Mouse (Mus musculus) limb, embryonic 13.5 days (tissue): ENCODE data around the gene Ryr3. TPM values are rescaled to one million over a fixed set of nuclear protein-coding genes. Genes with fewer than 3 reads are reported as not detected.
"Not testable (repeated sequence)": the region's sequence is repeated elsewhere in the genome, so short reads cannot be mapped to it uniquely, and the experiment has no call there.

Experiments used
- ATAC-seq: fragments of 200-750 bp; cut with Nextera tagmentation; 2 replicates; pipeline ENCODE4 v1.8.0; 2017; ENCODE audit warnings: low read depth, moderate number of reproducible peaks, moderate TSS enrichment; ENCODE audit not compliant: low FRiP score
- H3K27ac ChIP-seq: fragments of 300-500 bp; sonication (generic); 2 replicates; pipeline ENCODE4 v1.5.1; 2015; ENCODE audit warnings: inconsistent platforms, mild to moderate bottlenecking, moderate library complexity
- H3K27me3 ChIP-seq: fragments of 300-500 bp; sonication (generic); 2 replicates; pipeline ENCODE4 v1.6.1; 2015; ENCODE audit warnings: mild to moderate bottlenecking, inconsistent platforms
- H3K36me3 ChIP-seq: fragments of 300-500 bp; sonication (generic); 2 replicates; pipeline ENCODE4 v1.6.1; 2015; ENCODE audit warnings: inconsistent platforms, mild to moderate bottlenecking, moderate library complexity
- H3K4me1 ChIP-seq: fragments of 300-500 bp; sonication (generic); 2 replicates; pipeline ENCODE4 v1.6.1; 2015; ENCODE audit warnings: inconsistent platforms
- H3K4me2 ChIP-seq: fragments of 300-500 bp; sonication (generic); replicated peaks from 2 replicates; pipeline ENCODE4 v1.6.1; 2015; ENCODE audit warnings: inconsistent platforms, mild to moderate bottlenecking, moderate library complexity
- H3K4me3 ChIP-seq: fragments of 300-500 bp; sonication (generic); 2 replicates; pipeline ENCODE4 v1.5.1; 2015; ENCODE audit warnings: moderate library complexity, mild to moderate bottlenecking, inconsistent platforms
- H3K9ac ChIP-seq: fragments of 300-500 bp; sonication (generic); 2 replicates; pipeline ENCODE4 v1.6.1; 2015; ENCODE audit warnings: mild to moderate bottlenecking, inconsistent platforms
- H3K9me3 ChIP-seq: fragments of 300-500 bp; sonication (generic); 2 replicates; pipeline ENCODE4 v1.6.1; 2016; ENCODE audit warnings: inconsistent platforms
- WGBS: fragments of 180-500 bp; shearing (Covaris S2); methylation state at CpG from one replicate; pipeline ENCODE4 v1.1.7; 2015; 5-methylcytosine and 5-hydroxymethylcytosine counted together
- polyA plus RNA-seq: library from polyadenylated mRNA; unstranded; fragments of >200 nt; fragmentation: Nextera tagmentation; extraction: Ambion mirVana; gene quantifications from 2 replicates; pipeline ENCODE4 v1.2.1, GENCODE M21; 2015

Gene Ryr3
- polyA plus RNA-seq, 1 experiment from 2014 or later = 0.98 TPM

DNA sequence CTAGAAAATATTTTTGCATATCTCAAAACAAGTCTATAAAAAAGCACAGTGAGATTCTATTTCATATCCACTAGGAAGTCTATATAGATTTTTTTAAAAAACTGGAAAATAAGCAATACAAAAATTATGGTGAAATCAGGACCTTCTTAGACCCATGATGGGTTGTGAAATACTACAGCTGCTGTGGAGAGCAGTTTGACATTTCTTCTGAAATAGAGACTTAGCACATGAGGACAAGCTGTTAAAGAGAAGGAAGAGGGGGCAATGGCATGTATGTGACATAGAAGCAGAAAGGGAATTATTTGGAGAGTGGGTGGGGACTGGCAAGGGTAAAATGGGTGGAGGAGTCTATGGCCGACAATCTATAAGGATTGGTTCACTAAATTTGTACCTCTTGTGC lies 124.1 kb downstream of the Ryr3 start:
- Histone ChIP-seq H3K4me3 (no peak overlapping the region), H3K27ac (no peak overlapping the region), H3K4me1 (no peaks in the 10 kb centered on the region), H3K27me3 (no peaks in the 10 kb centered on the region), H3K9me3 (no peaks in the 10 kb centered on the region), H3K4me2 (no peak overlapping the region), H3K36me3 (no peaks in the 10 kb centered on the region), H3K9ac (no peak overlapping the region)
- 82% methylated on average over 1 of the region's 1 CpGs for WGBS
- ATAC-seq = no peak

DNA sequence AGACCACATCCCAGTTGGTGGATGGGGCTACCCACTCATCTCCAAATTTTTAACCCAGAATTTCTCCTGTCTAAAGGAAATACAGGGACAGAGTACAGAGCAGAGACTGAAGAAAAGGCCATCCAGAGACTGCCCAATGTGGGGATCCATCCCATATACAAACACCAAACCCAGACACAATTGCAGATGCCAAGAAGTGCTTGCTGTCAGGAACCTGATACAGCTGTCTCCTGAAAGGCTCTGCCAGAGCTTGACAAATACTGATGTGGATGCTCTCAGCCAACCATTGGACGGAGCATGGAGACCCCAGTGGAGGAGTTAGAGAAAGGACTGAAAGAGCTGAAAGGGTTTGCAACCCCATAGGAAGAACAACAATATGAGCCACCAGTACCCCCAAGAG lies 125.6 kb downstream of the Ryr3 start:
- H3K4me2 ChIP-seq, H3K9me3 ChIP-seq, H3K9ac ChIP-seq, H3K4me3 ChIP-seq, H3K27me3 ChIP-seq, ATAC-seq, H3K27ac ChIP-seq, H3K4me1 ChIP-seq, H3K36me3 ChIP-seq: not testable (repeated sequence)
- WGBS = 89% methylated on average over 1 of the region's 1 CpGs

DNA sequence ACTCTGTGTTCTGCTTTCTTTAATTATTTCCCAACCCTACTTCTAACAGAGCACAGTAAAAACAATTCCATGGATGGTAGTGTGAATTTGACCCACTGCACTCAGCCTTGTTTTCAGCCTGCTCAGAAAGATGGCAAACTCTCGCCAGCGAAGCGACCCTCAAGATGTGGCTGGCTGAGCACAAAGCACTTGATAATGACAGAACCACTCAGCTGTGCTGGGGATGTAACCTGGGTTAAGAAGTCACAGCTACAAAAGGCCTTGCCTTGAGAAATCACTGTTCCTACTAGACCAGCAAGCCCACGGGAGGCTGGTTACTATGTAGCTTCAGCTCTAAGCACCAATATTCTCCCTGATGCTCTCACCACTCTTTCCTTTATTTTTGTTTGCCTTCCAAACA lies 140.5 kb downstream of the Ryr3 start:
- Histone ChIP-seq H3K9me3 (no peaks in the 10 kb centered on the region), H3K9ac (no peak overlapping the region), H3K4me2 (no peak overlapping the region), H3K36me3 (no peaks in the 10 kb centered on the region), H3K4me3 (no peak overlapping the region), H3K27ac (no peak overlapping the region), H3K4me1 (no peaks in the 10 kb centered on the region), H3K27me3 (no peaks in the 10 kb centered on the region)
- no peak for ATAC-seq
- WGBS = 87% methylated on average over 4 of the region's 4 CpGs

DNA sequence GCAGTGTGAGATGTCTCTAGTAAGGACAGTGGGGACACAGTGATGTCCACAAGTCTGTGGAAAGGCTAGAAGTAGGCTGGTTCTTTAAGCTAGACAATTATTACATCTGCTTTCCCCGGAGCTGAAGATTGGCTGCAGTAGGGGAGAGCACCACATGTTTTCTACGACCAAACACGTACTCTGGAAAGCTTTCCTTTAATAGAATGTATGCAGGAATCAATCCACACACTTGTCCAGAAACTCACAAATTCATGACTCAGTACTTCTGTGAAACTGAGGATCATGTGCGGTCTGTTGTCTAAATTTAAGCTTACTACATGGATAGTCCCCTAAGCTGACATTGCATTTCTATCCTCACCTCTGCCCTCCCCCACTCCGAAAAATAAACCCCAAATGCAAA lies 157.5 kb downstream of the Ryr3 start:
- no peaks in the 10 kb centered on the region for H3K36me3 ChIP-seq
- H3K4me3 ChIP-seq = no peak overlapping the region
- no peak overlapping the region for H3K9ac ChIP-seq
- no peak overlapping the region for H3K27ac ChIP-seq
- no peak for ATAC-seq
- H3K9me3 ChIP-seq = no peaks in the 10 kb centered on the region
- no peaks in the 10 kb centered on the region for H3K27me3 ChIP-seq
- H3K4me2 ChIP-seq = no peak overlapping the region
- H3K4me1 ChIP-seq = no peaks in the 10 kb centered on the region
- 72% methylated on average over 5 of the region's 5 CpGs for WGBS

DNA sequence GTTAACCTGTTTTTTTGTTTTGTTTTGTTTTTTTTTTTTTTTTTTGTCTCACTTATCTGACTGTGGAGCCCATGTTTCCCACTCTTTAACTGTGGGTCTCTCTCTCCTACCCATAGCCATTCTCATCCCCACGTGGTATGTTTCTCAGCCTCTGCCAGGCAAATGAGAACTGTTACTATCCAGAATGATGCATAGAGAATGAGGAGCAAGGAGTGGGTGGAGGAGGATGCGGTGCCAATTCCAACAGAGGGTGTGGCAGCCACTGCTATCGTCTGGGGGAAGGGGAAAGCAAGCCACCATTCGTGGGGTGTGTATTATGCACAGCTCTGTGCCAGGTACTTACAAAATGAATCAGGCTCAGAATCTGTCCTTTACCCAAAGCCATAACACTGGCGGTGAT lies 158.0 kb downstream of the Ryr3 start:
- H3K9ac ChIP-seq = no peak overlapping the region
- no peak for ATAC-seq
- H3K4me1 ChIP-seq = no peaks in the 10 kb centered on the region
- H3K9me3 ChIP-seq = no peaks in the 10 kb centered on the region
- no peaks in the 10 kb centered on the region for H3K36me3 ChIP-seq
- 63% methylated on average over 5 of the region's 5 CpGs for WGBS
- no peak overlapping the region for H3K27ac ChIP-seq
- H3K4me2 ChIP-seq = no peak overlapping the region
- H3K4me3 ChIP-seq = no peak overlapping the region
- no peaks in the 10 kb centered on the region for H3K27me3 ChIP-seq

DNA sequence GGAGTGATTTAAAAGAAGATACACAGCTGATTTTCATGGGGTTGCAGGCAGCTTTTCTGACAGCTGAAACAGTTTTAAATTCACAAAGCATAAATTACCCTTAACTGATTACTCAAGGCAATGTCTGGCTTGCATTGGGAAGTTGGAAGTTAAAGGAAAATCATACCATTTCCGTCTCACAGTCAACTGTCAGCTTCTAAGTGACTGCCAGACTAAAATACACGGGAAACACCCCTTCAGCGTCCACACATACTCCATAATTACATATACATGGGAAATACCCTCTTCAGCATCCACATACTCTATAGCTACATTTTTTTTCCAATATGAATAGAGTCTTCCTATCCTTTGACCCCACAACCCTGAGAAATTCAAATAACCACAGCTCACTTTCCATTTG lies 158.8 kb downstream of the Ryr3 start:
- Histone ChIP-seq H3K9me3 (no peaks in the 10 kb centered on the region), H3K4me3 (no peak overlapping the region), H3K27me3 (no peaks in the 10 kb centered on the region), H3K36me3 (no peaks in the 10 kb centered on the region), H3K27ac (no peak overlapping the region), H3K4me1 (no peaks in the 10 kb centered on the region), H3K4me2 (no peak overlapping the region), H3K9ac (no peak overlapping the region)
- 65% methylated on average over 3 of the region's 3 CpGs for WGBS
- ATAC-seq = no peak

DNA sequence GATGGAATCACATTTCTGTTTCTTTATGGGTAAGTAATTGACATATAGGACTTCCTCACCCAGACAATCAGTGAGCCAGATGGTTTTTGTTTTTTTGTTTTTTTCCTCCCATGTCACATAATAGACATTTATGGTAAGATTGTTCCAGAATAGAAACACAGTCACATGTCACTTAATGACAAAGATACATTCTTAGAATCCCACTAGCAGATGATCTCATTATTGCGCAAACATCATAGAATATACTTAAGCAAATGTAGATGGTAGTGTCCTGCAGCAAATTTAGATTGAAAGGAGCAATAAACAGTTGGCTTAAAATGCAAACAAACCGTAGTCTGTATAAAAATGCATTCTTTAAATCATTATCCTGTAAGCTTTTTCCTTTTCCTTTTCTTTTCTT lies 161.3 kb downstream of the Ryr3 start:
- H3K27me3 ChIP-seq = no peaks in the 10 kb centered on the region
- H3K4me1 ChIP-seq = no peaks in the 10 kb centered on the region
- H3K36me3 ChIP-seq = no peaks in the 10 kb centered on the region
- no peak overlapping the region for H3K4me3 ChIP-seq
- 93% methylated on average over 2 of the region's 2 CpGs for WGBS
- H3K27ac ChIP-seq = no peak overlapping the region
- H3K4me2 ChIP-seq = no peak overlapping the region
- no peaks in the 10 kb centered on the region for H3K9me3 ChIP-seq
- no peak for ATAC-seq
- H3K9ac ChIP-seq = no peak overlapping the region

DNA sequence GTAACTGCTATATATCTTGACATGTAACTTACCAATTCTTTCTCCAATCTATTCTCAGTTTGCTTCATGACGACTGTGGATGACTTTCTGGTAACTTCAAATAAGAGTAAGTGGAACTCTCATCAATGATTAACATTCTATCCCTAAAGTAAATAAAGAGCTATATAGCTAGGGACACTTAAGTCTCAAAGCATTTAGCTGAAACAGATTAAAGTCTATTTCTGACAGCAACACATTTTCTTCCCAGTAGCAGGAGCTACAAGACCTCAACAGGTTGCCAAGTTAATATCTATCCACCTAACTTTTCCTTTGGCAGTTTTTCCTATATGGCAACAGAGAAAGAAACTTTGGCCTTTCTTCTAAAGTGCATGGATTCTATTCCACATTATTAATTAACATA lies 167.1 kb downstream of the Ryr3 start:
- ATAC-seq = no peak
- no peak overlapping the region for H3K4me2 ChIP-seq
- no peaks in the 10 kb centered on the region for H3K36me3 ChIP-seq
- WGBS = 81% methylated on average over 1 of the region's 1 CpGs
- H3K27me3 ChIP-seq = no peaks in the 10 kb centered on the region
- H3K4me3 ChIP-seq = no peak overlapping the region
- no peak overlapping the region for H3K9ac ChIP-seq
- H3K9me3 ChIP-seq = no peaks in the 10 kb centered on the region
- H3K27ac ChIP-seq = no peak overlapping the region
- no peaks in the 10 kb centered on the region for H3K4me1 ChIP-seq

DNA sequence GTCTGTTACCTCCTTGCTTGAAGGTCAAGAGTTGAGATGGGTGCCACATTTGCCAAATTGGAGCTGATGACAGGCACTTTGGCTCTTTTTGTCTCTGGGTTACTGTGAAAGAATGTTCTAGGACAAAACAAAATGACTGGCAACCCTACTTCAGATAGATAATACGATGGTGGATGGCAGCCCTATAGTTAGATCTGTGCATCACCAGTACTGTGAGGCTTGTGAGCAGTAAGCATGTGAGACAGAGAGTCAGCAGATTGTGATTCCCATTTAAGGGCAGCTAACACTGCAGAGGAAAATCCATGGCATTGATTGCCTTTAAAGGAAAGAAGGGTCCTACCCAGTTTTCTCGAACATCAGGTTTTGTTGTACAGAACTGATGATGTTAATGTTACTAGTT lies 180.3 kb downstream of the Ryr3 start:
- Histone ChIP-seq H3K27me3 (no peaks in the 10 kb centered on the region), H3K4me3 (no peak overlapping the region), H3K9me3 (no peaks in the 10 kb centered on the region), H3K36me3 (no peaks in the 10 kb centered on the region), H3K4me2 (no peak overlapping the region), H3K9ac (no peak overlapping the region), H3K4me1 (no peaks in the 10 kb centered on the region), H3K27ac (no peak overlapping the region)
- WGBS = 86% methylated on average over 2 of the region's 2 CpGs
- ATAC-seq = no peak

DNA sequence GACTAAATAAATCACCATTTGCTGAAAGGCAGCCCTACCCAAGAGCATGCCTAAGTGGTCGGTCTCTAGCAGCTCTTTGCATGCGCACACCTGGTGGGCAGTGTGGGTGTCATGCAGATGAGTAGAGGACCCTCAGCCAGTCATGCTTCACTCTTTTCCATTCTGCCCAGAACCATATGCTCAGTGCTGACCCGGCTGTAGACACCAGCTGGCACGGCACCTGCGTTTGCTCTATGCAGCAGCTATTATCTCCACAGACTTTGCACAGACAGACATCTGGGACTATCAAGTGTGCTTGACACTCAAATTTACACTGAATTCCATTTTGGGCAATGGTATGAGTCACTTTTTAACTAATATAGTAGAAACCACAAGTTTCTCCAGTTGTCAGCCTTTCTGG lies 186.2 kb downstream of the Ryr3 start:
- H3K4me3 ChIP-seq = no peak overlapping the region
- H3K9ac ChIP-seq = no peak overlapping the region
- no peak overlapping the region for H3K4me2 ChIP-seq
- ATAC-seq = no peak
- no peaks in the 10 kb centered on the region for H3K9me3 ChIP-seq
- no peaks in the 10 kb centered on the region for H3K27me3 ChIP-seq
- H3K4me1 ChIP-seq = no peaks in the 10 kb centered on the region
- no peaks in the 10 kb centered on the region for H3K36me3 ChIP-seq
- WGBS = 83% methylated on average over 5 of the region's 5 CpGs
- H3K27ac ChIP-seq = no peak overlapping the region

DNA sequence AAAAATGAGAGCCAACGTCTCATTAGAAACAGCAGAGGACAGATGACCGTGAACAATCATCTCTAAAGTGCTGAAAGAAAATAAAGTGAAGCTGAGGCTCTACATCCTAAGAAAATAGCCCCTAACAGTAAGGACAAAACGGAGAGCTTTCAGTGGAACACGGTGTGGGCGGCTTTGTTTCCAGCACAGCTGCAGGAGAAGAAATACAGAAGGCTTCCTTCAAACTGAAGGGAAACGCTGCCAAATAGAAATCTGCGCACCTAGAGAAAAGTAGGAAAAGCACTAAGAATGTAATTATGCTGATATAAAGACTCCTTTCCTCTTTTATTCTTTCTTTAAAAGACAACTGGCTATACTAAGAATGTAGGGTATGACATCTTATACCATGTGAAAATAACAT lies 197.0 kb downstream of the Ryr3 start:
- WGBS = 78% methylated on average over 7 of the region's 7 CpGs
- Histone ChIP-seq H3K4me2 (no peak overlapping the region), H3K27ac (no peak overlapping the region), H3K36me3 (no peaks in the 10 kb centered on the region), H3K9me3 (no peaks in the 10 kb centered on the region), H3K9ac (no peak overlapping the region), H3K4me1 (no peaks in the 10 kb centered on the region), H3K4me3 (no peak overlapping the region), H3K27me3 (no peaks in the 10 kb centered on the region)
- no peak for ATAC-seq

DNA sequence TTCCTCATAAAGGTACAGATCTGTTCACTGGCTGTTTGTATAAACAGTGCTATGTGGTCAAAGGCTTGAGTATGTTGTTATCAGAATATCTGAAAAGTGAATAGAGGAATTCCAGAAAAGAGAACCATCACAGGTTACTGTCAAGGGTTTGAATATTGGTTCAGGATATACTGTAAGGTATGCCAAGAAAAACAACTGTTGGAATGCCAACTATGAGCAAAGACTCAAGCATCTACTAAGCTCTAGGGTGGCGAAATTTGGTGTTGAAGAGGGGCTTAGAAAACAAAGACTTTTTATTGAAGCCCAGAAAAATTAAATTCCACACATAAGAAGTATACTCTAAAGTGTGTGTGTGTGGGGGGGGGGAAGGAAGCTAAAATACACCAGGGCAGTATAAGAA lies 198.6 kb downstream of the Ryr3 start:
- Histone ChIP-seq H3K36me3 (no peaks in the 10 kb centered on the region), H3K9me3 (no peaks in the 10 kb centered on the region), H3K27ac (no peak overlapping the region), H3K9ac (no peak overlapping the region), H3K4me2 (no peak overlapping the region), H3K27me3 (no peaks in the 10 kb centered on the region), H3K4me1 (no peaks in the 10 kb centered on the region), H3K4me3 (no peak overlapping the region)
- WGBS = 61% methylated on average over 1 of the region's 1 CpGs
- ATAC-seq = no peak

DNA sequence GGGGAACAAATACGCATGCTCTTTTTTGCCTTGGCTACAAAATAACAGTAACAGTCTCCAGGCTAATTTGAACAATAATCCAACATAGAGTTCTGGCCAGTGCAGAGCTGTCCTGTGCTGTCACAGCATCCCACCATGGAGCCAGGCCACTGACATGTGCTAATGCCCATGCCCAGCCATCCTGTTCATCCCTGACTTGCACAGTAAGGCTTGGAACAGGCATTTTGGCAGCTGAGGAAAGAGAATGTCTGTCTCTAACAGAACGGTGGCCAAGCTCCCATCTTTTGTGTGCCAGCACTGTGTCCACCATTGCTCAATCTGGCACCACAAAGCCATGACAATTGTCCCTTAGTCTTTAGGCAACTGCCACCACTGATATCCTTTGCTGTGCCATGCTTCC lies 200.7 kb downstream of the Ryr3 start:
- no peaks in the 10 kb centered on the region for H3K36me3 ChIP-seq
- no peak overlapping the region for H3K4me2 ChIP-seq
- no peak overlapping the region for H3K27ac ChIP-seq
- no peaks in the 10 kb centered on the region for H3K4me1 ChIP-seq
- H3K4me3 ChIP-seq = no peak overlapping the region
- no peaks in the 10 kb centered on the region for H3K27me3 ChIP-seq
- H3K9me3 ChIP-seq = no peaks in the 10 kb centered on the region
- H3K9ac ChIP-seq = no peak overlapping the region
- ATAC-seq = no peak
- WGBS = 82% methylated on average over 2 of the region's 2 CpGs
